Mouse (Mus musculus) lung, embryonic 15.5 days (tissue): ENCODE measurements at regions not wholly inside any gene's neighbourhood (a gene's known extent, or its start where the extent isn't known, plus 50 kb on each side); places are given as distances from the start of the nearest gene placed in this dataset.

ENCODE experiments used
- ATAC-seq: fragments of 200-750 bp; cut with Nextera tagmentation; 2 replicates; pipeline ENCODE4 v1.8.0; 2017; ENCODE audit warnings: moderate number of reproducible peaks, borderline replicate concordance; ENCODE audit not compliant: low FRiP score, low TSS enrichment; ENCODE audit errors: extremely low read depth
- H3K27ac ChIP-seq: fragments of 300-500 bp; sonication (generic); 2 replicates; pipeline ENCODE4 v1.5.1; 2015; ENCODE audit warnings: moderate library complexity, mild to moderate bottlenecking, inconsistent platforms
- H3K27me3 ChIP-seq: fragments of 300-500 bp; sonication (generic); 2 replicates; pipeline ENCODE4 v1.6.1; 2015; ENCODE audit warnings: inconsistent platforms
- H3K36me3 ChIP-seq: fragments of 300-500 bp; sonication (generic); 2 replicates; pipeline ENCODE4 v1.6.1; 2015; ENCODE audit warnings: inconsistent platforms
- H3K4me1 ChIP-seq: fragments of 300-500 bp; sonication (generic); 2 replicates; pipeline ENCODE4 v1.6.1; 2015; ENCODE audit warnings: inconsistent platforms
- H3K4me2 ChIP-seq: fragments of 300-500 bp; sonication (generic); 2 replicates; pipeline ENCODE4 v1.6.1; 2015; ENCODE audit warnings: inconsistent platforms, mild to moderate bottlenecking, moderate library complexity
- H3K4me3 ChIP-seq: fragments of 300-500 bp; sonication (generic); 2 replicates; pipeline ENCODE4 v1.5.1; 2015; ENCODE audit warnings: mild to moderate bottlenecking, inconsistent platforms
- H3K9ac ChIP-seq: fragments of 300-500 bp; sonication (generic); 2 replicates; pipeline ENCODE4 v1.6.1; 2015; ENCODE audit warnings: inconsistent platforms
- H3K9me3 ChIP-seq: fragments of 300-500 bp; sonication (generic); 2 replicates; pipeline ENCODE4 v1.6.1; 2016; ENCODE audit warnings: inconsistent platforms
- WGBS: fragments of 180-500 bp; shearing (Covaris S2); methylation state at CpG from one replicate; pipeline ENCODE4 v1.1.7; 2015; 5-methylcytosine and 5-hydroxymethylcytosine counted together

- no peak overlapping the region for H3K27ac ChIP-seq
- no peak overlapping the region for H3K4me3 ChIP-seq
- no peaks in the 10 kb centered on the region for H3K4me1 ChIP-seq
- peak; percentile 42; the same call in 1 of the 2 replicates for ATAC-seq
- H3K27me3 ChIP-seq = no peaks in the 10 kb centered on the region
- H3K36me3 ChIP-seq = no peaks in the 10 kb centered on the region
- H3K4me2 ChIP-seq = no peak overlapping the region
- H3K9me3 ChIP-seq = no peaks in the 10 kb centered on the region
- WGBS = 54% methylated on average over 7 of the region's 7 CpGs
- H3K9ac ChIP-seq = no peak overlapping the region
These were observed 724.7 kb upstream of the Auts2 start for GRCm38 (mm10) chr5:133267887-133268286.

DNA sequence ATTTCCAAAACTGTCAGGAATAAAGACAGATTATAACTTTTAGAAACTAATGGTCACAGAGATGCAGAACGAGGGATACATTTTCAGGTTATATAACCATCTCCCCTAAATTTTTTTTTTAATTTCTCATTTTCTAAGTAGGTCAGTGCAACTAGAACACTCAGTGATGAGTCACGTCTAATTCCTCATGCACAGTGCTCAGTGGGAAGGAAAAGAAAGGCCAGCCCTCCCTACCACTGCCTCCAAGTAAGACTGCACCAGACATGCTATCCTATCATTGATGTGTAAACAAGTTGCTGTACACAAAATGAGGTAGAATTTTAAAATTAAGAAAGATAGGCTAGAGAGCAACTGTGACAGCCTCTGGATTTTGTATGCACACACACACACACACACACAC, 724.2 kb upstream of the Auts2 start:
- Histone ChIP-seq H3K36me3 (no peaks in the 10 kb centered on the region), H3K4me1 (no peaks in the 10 kb centered on the region), H3K27ac (no peak overlapping the region), H3K9me3 (no peaks in the 10 kb centered on the region), H3K27me3 (no peaks in the 10 kb centered on the region), H3K4me2 (no peak overlapping the region), H3K4me3 (no peak overlapping the region), H3K9ac (no peak overlapping the region)
- 65% methylated on average over 2 of the region's 2 CpGs for WGBS
- ATAC-seq = no peak

GRCm38 (mm10) chr5:133264976-133265375, 721.8 kb upstream of the Auts2 start:
- no peak overlapping the region for H3K4me2 ChIP-seq
- H3K4me3 ChIP-seq = no peak overlapping the region
- no peaks in the 10 kb centered on the region for H3K27me3 ChIP-seq
- H3K9me3 ChIP-seq = no peaks in the 10 kb centered on the region
- no peak overlapping the region for H3K9ac ChIP-seq
- ATAC-seq = no peak
- H3K36me3 ChIP-seq = no peaks in the 10 kb centered on the region
- 55% methylated on average over 7 of the region's 7 CpGs for WGBS
- no peaks in the 10 kb centered on the region for H3K4me1 ChIP-seq
- no peak overlapping the region for H3K27ac ChIP-seq

DNA sequence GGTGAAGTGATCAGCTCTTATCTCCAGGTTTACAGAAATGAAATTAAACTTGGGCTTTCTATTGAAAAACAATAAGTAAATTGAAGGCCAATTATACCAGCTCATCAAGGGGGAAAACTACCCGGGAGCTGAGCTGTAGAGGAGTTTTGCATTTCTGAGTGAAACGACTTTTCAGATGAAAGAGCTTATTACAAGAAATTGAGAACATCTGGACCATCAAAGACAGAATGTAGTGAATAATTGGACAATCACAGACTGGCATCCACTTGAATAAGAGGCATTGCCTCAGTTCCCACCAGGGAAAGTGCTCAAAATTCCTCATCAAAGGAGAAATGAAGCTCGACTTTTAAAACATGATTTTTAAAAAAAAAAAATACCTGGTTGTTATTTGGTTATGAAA, 675.7 kb upstream of the Auts2 start:
- Histone ChIP-seq H3K4me2 (no peak overlapping the region), H3K27me3 (no peaks in the 10 kb centered on the region), H3K36me3 (no peaks in the 10 kb centered on the region), H3K27ac (no peak overlapping the region), H3K9ac (no peak overlapping the region), H3K4me1 (no peaks in the 10 kb centered on the region), H3K9me3 (no peaks in the 10 kb centered on the region), H3K4me3 (no peak overlapping the region)
- no peak for ATAC-seq
- 64% methylated on average over 3 of the region's 3 CpGs for WGBS

GRCm38 (mm10) chr5:133198546-133198945, 655.4 kb upstream of the Auts2 start:
- Histone ChIP-seq H3K4me3 (no peak overlapping the region), H3K27me3 (no peaks in the 10 kb centered on the region), H3K4me2 (no peak overlapping the region), H3K9me3 (no peaks in the 10 kb centered on the region), H3K27ac (no peak overlapping the region), H3K4me1 (no peaks in the 10 kb centered on the region), H3K36me3 (no peaks in the 10 kb centered on the region), H3K9ac (no peak overlapping the region)
- 86% methylated on average over 1 of the region's 1 CpGs for WGBS
- no peak for ATAC-seq

GRCm38 (mm10) chr5:133189798-133190571, 646.8 kb upstream of the Auts2 start:
- no peaks in the 10 kb centered on the region for H3K36me3 ChIP-seq
- WGBS = 76% methylated on average over 8 of the region's 8 CpGs
- no peak overlapping the region for H3K27ac ChIP-seq
- no peak overlapping the region for H3K9ac ChIP-seq
- no peaks in the 10 kb centered on the region for H3K4me1 ChIP-seq
- H3K9me3 ChIP-seq = no peaks in the 10 kb centered on the region
- no peaks in the 10 kb centered on the region for H3K27me3 ChIP-seq
- H3K4me2 ChIP-seq = no peak overlapping the region
- no peak overlapping the region for H3K4me3 ChIP-seq
- ATAC-seq = no peak

DNA sequence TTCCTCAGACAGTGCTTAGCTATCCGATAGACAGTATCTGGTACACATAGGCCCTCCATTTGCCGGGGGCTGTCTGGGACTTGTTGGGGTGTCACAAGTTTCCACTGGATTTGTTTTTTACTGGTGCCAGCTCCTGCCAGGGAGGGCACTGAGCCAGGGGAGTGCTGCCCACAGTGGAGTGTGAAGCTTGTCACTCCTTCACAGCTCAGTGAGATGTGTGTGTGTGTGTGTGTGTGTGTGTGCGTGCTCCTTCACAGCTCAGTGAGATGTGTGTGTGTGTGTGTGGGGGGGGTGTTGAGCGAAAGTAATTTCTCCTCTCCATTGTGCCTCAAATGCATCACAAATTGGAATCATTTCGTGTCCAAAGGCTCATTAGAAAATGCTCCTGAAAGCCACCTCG, 632.5 kb upstream of the Auts2 start:
- H3K4me2 ChIP-seq = no peak overlapping the region
- H3K4me1 ChIP-seq = peaks cover 25% of the 10 kb centered on the region
- no peaks in the 10 kb centered on the region for H3K9me3 ChIP-seq
- H3K27me3 ChIP-seq = no peaks in the 10 kb centered on the region
- WGBS = 83% methylated on average over 6 of the region's 6 CpGs
- no peaks in the 10 kb centered on the region for H3K36me3 ChIP-seq
- H3K4me3 ChIP-seq = no peak overlapping the region
- H3K9ac ChIP-seq = no peak overlapping the region
- no peak overlapping the region for H3K27ac ChIP-seq
- ATAC-seq = no peak

DNA sequence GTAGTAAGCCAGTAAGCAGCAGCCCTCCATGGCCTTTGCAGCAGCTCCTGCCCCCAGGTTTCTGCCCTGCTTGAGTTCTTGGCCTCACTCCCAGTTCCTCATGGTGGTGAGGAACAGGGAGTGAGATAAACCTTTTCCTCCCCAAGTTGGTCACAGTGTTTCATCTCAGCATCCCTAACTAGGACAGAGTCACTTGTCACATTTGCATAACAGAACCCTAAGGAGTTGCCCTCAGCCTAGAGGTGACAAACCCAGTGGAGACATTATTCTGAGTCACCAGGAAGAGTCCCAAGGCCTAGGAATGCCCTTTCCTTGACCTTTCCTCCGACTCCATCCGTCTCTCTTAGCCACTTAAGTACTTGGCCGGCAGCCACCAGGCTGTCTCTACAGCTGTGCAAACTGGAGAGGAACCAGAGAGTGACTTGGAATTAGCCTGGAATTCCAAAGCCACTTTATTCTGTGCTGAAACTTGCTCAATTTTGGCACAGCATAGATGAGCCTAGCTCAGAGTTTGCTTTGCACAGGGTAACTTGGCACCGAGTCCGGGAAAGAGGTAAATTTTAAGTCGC, 630.1 kb upstream of the Auts2 start:
- ATAC-seq = peak; percentile 93
- Histone ChIP-seq H3K9me3 (no peaks in the 10 kb centered on the region), H3K9ac (no peak overlapping the region), H3K4me1 (peaks cover 25% of the 10 kb centered on the region), H3K4me2 (peak overlapping the region; percentile 16; the same call in 1 of the 2 replicates), H3K36me3 (no peaks in the 10 kb centered on the region), H3K27me3 (no peaks in the 10 kb centered on the region), H3K4me3 (no peak overlapping the region), H3K27ac (peak overlapping the region; percentile 88)
- 8% methylated on average over 6 of the region's 6 CpGs for WGBS

DNA sequence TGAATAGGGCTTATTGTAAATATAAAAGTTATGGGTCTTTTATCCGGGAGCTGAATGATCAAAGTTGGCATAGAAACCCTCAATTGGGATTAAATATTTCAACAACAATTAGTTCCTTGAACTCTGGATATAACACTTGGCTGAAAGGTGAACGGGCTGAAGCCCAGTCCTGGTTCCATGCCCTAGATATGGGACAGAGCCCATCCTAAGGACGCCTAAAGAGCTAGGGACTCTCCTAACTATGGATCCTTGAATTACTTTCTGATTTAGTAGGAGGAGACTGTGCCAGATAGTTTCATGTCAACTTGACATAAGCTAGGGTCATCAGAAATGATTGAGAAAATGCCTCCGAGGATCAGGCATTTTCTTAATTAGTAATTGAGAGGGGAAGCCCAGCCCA, 629.5 kb upstream of the Auts2 start:
- no peak; the same call in 1 of the 2 replicates for ATAC-seq
- Histone ChIP-seq H3K4me2 (no peak overlapping the region; the same call in 1 of the 2 replicates), H3K9me3 (no peaks in the 10 kb centered on the region), H3K4me1 (peaks cover 29% of the 10 kb centered on the region), H3K27me3 (no peaks in the 10 kb centered on the region), H3K27ac (peak overlapping the region; percentile 88), H3K9ac (no peak overlapping the region), H3K4me3 (no peak overlapping the region), H3K36me3 (no peaks in the 10 kb centered on the region)
- WGBS = 67% methylated on average over 4 of the region's 4 CpGs

- Histone ChIP-seq H3K4me1 (peaks cover 42% of the 10 kb centered on the region), H3K4me2 (no peak overlapping the region), H3K9ac (no peak overlapping the region), H3K27me3 (no peaks in the 10 kb centered on the region), H3K27ac (no peak overlapping the region), H3K4me3 (no peak overlapping the region), H3K9me3 (no peaks in the 10 kb centered on the region), H3K36me3 (no peaks in the 10 kb centered on the region)
- 46% methylated on average over 1 of the region's 1 CpGs for WGBS
- ATAC-seq = no peak
These were observed 628.1 kb upstream of the Auts2 start for GRCm38 (mm10) chr5:133171266-133171665.

DNA sequence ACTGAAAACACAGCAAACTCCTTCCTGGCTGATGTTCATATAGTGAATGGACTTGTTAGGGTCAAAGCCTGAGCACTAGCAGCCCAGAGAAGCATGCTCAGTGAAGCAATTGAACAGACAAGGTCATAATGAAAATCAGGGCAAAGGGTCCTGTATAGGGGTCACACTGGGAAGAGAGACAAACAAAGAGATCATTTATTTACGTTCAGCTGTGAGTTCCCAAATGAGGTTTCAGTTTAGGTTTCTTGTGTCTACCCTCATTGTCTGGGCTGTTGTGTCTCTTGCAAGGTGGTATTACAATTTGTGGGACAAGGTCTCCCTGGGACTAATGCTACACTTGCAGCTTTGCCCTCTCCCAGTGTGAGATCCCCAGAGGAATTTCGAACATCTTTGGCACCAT, 624.4 kb upstream of the Auts2 start:
- Histone ChIP-seq H3K36me3 (no peaks in the 10 kb centered on the region), H3K9me3 (no peaks in the 10 kb centered on the region), H3K4me3 (no peak overlapping the region), H3K27me3 (no peaks in the 10 kb centered on the region), H3K4me1 (peaks cover 20% of the 10 kb centered on the region), H3K27ac (peak overlapping the region; percentile 50), H3K4me2 (no peak overlapping the region), H3K9ac (no peak overlapping the region)
- no peak for ATAC-seq
- WGBS = 51% methylated on average over 2 of the region's 2 CpGs

- no peak overlapping the region for H3K4me2 ChIP-seq
- H3K9ac ChIP-seq = no peak overlapping the region
- H3K9me3 ChIP-seq = no peaks in the 10 kb centered on the region
- H3K4me3 ChIP-seq = no peak overlapping the region
- H3K4me1 ChIP-seq = peaks cover 19% of the 10 kb centered on the region
- no peaks in the 10 kb centered on the region for H3K36me3 ChIP-seq
- H3K27me3 ChIP-seq = no peaks in the 10 kb centered on the region
- 16% methylated on average over 5 of the region's 5 CpGs for WGBS
- ATAC-seq = peak; percentile 57; the same call in 1 of the 2 replicates
- H3K27ac ChIP-seq = peak overlapping the region; percentile 50
These were observed 623.9 kb upstream of the Auts2 start for GRCm38 (mm10) chr5:133167001-133167461.
